Mouse (Mus musculus): ENCODE measurements around the gene Patl1. TPM values are rescaled to one million over a fixed set of nuclear protein-coding genes. Genes with fewer than 3 reads are reported as not detected.

The Patl1 gene
- polyA plus RNA-seq, 1 experiment from 2014 or later: 21.0 TPM

Small RNA genes within 50 kb of the gene (microRNA-seq; reads per million reads assigned to microRNA genes)
- 5.5 reads per million, percentile 20 among the genes with 10 or more reads in this experiment for gene Mir6994

Other genes starting within 250 kb of the Patl1 start
- not detected in 2 replicates for gene Oosp1, start 221.2 kb upstream of the Patl1 start, polyA plus RNA-seq (2015; fragmentation: Nextera tagmentation; extraction: Ambion mirVana)
- not detected in 2 replicates for gene Oosp3, start 215.3 kb upstream of the Patl1 start, polyA plus RNA-seq (2015; fragmentation: Nextera tagmentation; extraction: Ambion mirVana)
- gene Gif, start 164.8 kb upstream of the Patl1 start, polyA plus RNA-seq (2015; fragmentation: Nextera tagmentation; extraction: Ambion mirVana): not detected in 2 replicates
- gene Mrpl16, start 142.0 kb upstream of the Patl1 start, polyA plus RNA-seq (2015; fragmentation: Nextera tagmentation; extraction: Ambion mirVana): 66.1 and 70.5 TPM in 2 replicates
- gene Stx3, start 93.0 kb upstream of the Patl1 start, polyA plus RNA-seq (2015; fragmentation: Nextera tagmentation; extraction: Ambion mirVana): 6.2 and 6.4 TPM in 2 replicates
- gene Olfr1417, start 73.2 kb upstream of the Patl1 start, polyA plus RNA-seq (2015; fragmentation: Nextera tagmentation; extraction: Ambion mirVana): not detected in 2 replicates
- not detected in 2 replicates for gene Olfr1418, start 51.3 kb upstream of the Patl1 start, polyA plus RNA-seq (2015; fragmentation: Nextera tagmentation; extraction: Ambion mirVana)
- not detected in 2 replicates for gene Olfr1419, start 37.3 kb upstream of the Patl1 start, polyA plus RNA-seq (2015; fragmentation: Nextera tagmentation; extraction: Ambion mirVana)
- 0.12 TPM in 1 of 2 replicates, not detected in the other for gene Olfr1420, start 25.8 kb upstream of the Patl1 start, polyA plus RNA-seq (2015; fragmentation: Nextera tagmentation; extraction: Ambion mirVana)
- gene Osbp, start 53.5 kb downstream of the Patl1 start, polyA plus RNA-seq (2015; fragmentation: Nextera tagmentation; extraction: Ambion mirVana): 4.4 TPM in 2 replicates
- gene Olfr1423, start 128.9 kb downstream of the Patl1 start, polyA plus RNA-seq (2015; fragmentation: Nextera tagmentation; extraction: Ambion mirVana): not detected in 2 replicates
- not detected in 2 replicates for gene Olfr1424, start 150.3 kb downstream of the Patl1 start, polyA plus RNA-seq (2015; fragmentation: Nextera tagmentation; extraction: Ambion mirVana)
- gene Olfr1425, start 165.3 kb downstream of the Patl1 start, polyA plus RNA-seq (2015; fragmentation: Nextera tagmentation; extraction: Ambion mirVana): not detected in 2 replicates
- not detected in 2 replicates for gene Olfr1426, start 179.6 kb downstream of the Patl1 start, polyA plus RNA-seq (2015; fragmentation: Nextera tagmentation; extraction: Ambion mirVana)
- gene Olfr1427, start 190.9 kb downstream of the Patl1 start, polyA plus RNA-seq (2015; fragmentation: Nextera tagmentation; extraction: Ambion mirVana): not detected in 2 replicates
- not detected in 2 replicates for gene Olfr1428, start 203.5 kb downstream of the Patl1 start, polyA plus RNA-seq (2015; fragmentation: Nextera tagmentation; extraction: Ambion mirVana)
- gene Olfr76, start 210.8 kb downstream of the Patl1 start, polyA plus RNA-seq (2015; fragmentation: Nextera tagmentation; extraction: Ambion mirVana): not detected in 2 replicates

Measured in heart, embryonic 16.5 days (tissue).